8 mouse cellular contexts compared by ENCODE assay signal in the genomic region with DNA sequence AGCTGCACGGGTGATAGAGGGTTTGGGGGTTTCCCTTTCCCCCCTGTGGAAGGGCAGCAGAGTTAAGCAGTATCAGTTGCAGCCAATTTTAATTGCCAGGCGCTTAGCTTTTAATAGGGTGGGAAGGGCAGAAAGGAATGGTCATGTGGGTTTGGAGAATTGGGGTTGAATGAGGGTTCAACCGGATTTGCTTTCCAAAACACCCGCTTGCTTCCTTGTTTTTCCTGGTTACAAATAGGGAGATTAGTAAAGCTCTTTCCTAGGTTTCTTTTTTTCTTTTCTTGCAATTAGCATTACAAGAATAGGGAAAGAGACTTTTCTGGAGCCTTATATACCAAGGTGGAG. TPM values are rescaled to one million over a fixed set of nuclear protein-coding genes. Genes with fewer than 3 reads are reported as not detected.
DNase-seq lines count a peak whose midpoint lies in the region; ATAC-seq and TF ChIP-seq lines count a peak whose summit lies in the region.

No protein-coding gene starts in this region.

- peak overlapping the region; percentile 83 for H3K4me3 ChIP-seq in gastrocnemius, adult 2 months
- peak overlapping the region; percentile 98 for H3K4me3 ChIP-seq in forebrain, postnatal 0 days (ENCODE audit: low read depth, low read length)
- H3K4me3 ChIP-seq in liver, embryonic 15.5 days (replicated peaks), result peak overlapping the region; percentile 93

- DNase-seq in gastrocnemius, adult 2 months, result no peak
- no peak for DNase-seq in gastrocnemius, postnatal 4 days (ENCODE audit: low spot score in 2 of 2)
- DNase-seq in ES-CJ7 (ENCODE audit: low read depth, low spot score), result peak; percentile 64
- no peak for DNase-seq in forebrain, postnatal 0 days
- DNase-seq in frontal cortex, postnatal 25 days (ENCODE audit: low spot score in 2 of 2), result no peak
- no peak for DNase-seq in layer of hippocampus, adult 9-11 months
- no peak for DNase-seq in left cerebral cortex, postnatal 4 days

- no peak for ATAC-seq in forebrain, postnatal 0 days
- no peak for ATAC-seq in liver, embryonic 15.5 days (ENCODE audit: insufficient read depth)

- no peak for TF ChIP-seq CTCF in gastrocnemius, adult 2 months (IDR thresholded peaks at IDR 0.05)
- TF ChIP-seq CTCF in forebrain, postnatal 0 days (IDR thresholded peaks at IDR 0.05; ENCODE audit: low read depth), result no peak

- H3K27ac ChIP-seq in gastrocnemius, adult 2 months, result peak overlapping the region; percentile 97
- peak overlapping the region; percentile 99 for H3K27ac ChIP-seq in forebrain, postnatal 0 days (ENCODE audit: low read depth, low read length)
- peak overlapping the region; percentile 98 for H3K27ac ChIP-seq in liver, embryonic 15.5 days (replicated peaks)

- H3K9ac ChIP-seq in forebrain, postnatal 0 days, result peak overlapping the region; percentile 98
- H3K9ac ChIP-seq in liver, embryonic 15.5 days, result peak overlapping the region; percentile 85

- intact Hi-C loops in gastrocnemius, adult 2 months (cut with DNase I), result no loop called here
- intact Hi-C loops in left cerebral cortex, postnatal 4 days (cut with DNase I), result no loop called here

- no peaks in the 10 kb centered on the region for H3K9me3 ChIP-seq in forebrain, postnatal 0 days (ENCODE audit: low read length)
- no peaks in the 10 kb centered on the region for H3K9me3 ChIP-seq in liver, embryonic 15.5 days (replicated peaks)

- H3K36me3 ChIP-seq in forebrain, postnatal 0 days (ENCODE audit: insufficient read depth), result peaks cover 3% of the 10 kb centered on the region
- peaks cover 6% of the 10 kb centered on the region; the same call in 1 of the 2 replicates for H3K36me3 ChIP-seq in liver, embryonic 15.5 days (replicated peaks)

- no peaks in the 10 kb centered on the region for H3K27me3 ChIP-seq in forebrain, postnatal 0 days (ENCODE audit: insufficient read depth, low read length)
- no peaks in the 10 kb centered on the region for H3K27me3 ChIP-seq in liver, embryonic 15.5 days

- H3K4me1 ChIP-seq in forebrain, postnatal 0 days (ENCODE audit: insufficient read depth), result peaks cover 23% of the 10 kb centered on the region
- H3K4me1 ChIP-seq in liver, embryonic 15.5 days (replicated peaks), result peaks cover 48% of the 10 kb centered on the region

- 0% methylated on average over 4 of the region's 4 CpGs for WGBS in forebrain, postnatal 0 days
- 1% methylated on average over 4 of the region's 4 CpGs for WGBS in liver, embryonic 15.5 days (ENCODE audit: insufficient replicate concordance)

- H3K4me2 ChIP-seq in forebrain, postnatal 0 days (ENCODE audit: low read depth), result peak overlapping the region; percentile 74
- peak overlapping the region; percentile 78 for H3K4me2 ChIP-seq in liver, embryonic 15.5 days

RNA-seq across cellular contexts. Expression of a gene that starts 1.2 kb away (rescaled TPM):
- 10 to 100 TPM; 32.4 to 35.5 TPM for total RNA-seq in gastrocnemius, adult 2 months (2021)
- total RNA-seq in gastrocnemius, postnatal 4 days (2021), result 10 to 100 TPM; 33.5 to 33.6 TPM
- 22.5 and 31.1 TPM in 2 replicates for total RNA-seq in forebrain, postnatal 0 days (2014; rRNA removed)
- 42.2 and 44.6 TPM in 2 replicates for polyA plus RNA-seq in forebrain, postnatal 0 days (2015; fragmentation: Nextera tagmentation; extraction: Ambion mirVana)
- 18.6 and 20.1 TPM in 2 replicates for polyA plus RNA-seq in liver, embryonic 15.5 days (2015; fragmentation: Nextera tagmentation; extraction: Ambion mirVana)
- 10 to 100 TPM; 38.4 to 45.9 TPM for total RNA-seq in left cerebral cortex, postnatal 4 days (2021)

RNA-seq across cellular contexts. Expression of a gene that starts 15.3 kb away (rescaled TPM):
- total RNA-seq in gastrocnemius, adult 2 months (2021), result 10 to 100 TPM; 29.4 to 30.4 TPM
- total RNA-seq in gastrocnemius, postnatal 4 days (2021), result 10 to 100 TPM; 22.4 to 24.9 TPM
- 44.9 and 47.6 TPM in 2 replicates for total RNA-seq in forebrain, postnatal 0 days (2014; rRNA removed)
- 42.1 and 48.1 TPM in 2 replicates for polyA plus RNA-seq in forebrain, postnatal 0 days (2015; fragmentation: Nextera tagmentation; extraction: Ambion mirVana)
- polyA plus RNA-seq in liver, embryonic 15.5 days (2015; fragmentation: Nextera tagmentation; extraction: Ambion mirVana), result 33.1 and 39.1 TPM in 2 replicates
- 10 to 100 TPM; 35.3 to 36.8 TPM for total RNA-seq in left cerebral cortex, postnatal 4 days (2021)

RNA-seq across cellular contexts. Expression of a gene that starts 15.3 kb away (rescaled TPM):
- 100 to 1,000 TPM in 1 of 2 experiments, 10 to 100 TPM in 1; 93.2 to 101 TPM for total RNA-seq in gastrocnemius, adult 2 months (2021)
- total RNA-seq in gastrocnemius, postnatal 4 days (2021), result 100 to 1,000 TPM in 1 of 2 experiments, 10 to 100 TPM in 1; 97.9 to 112 TPM
- 18.2 and 27.0 TPM in 2 replicates for total RNA-seq in forebrain, postnatal 0 days (2014; rRNA removed)
- polyA plus RNA-seq in forebrain, postnatal 0 days (2015; fragmentation: Nextera tagmentation; extraction: Ambion mirVana), result 143 and 146 TPM in 2 replicates
- 32.8 and 37.5 TPM in 2 replicates for polyA plus RNA-seq in liver, embryonic 15.5 days (2015; fragmentation: Nextera tagmentation; extraction: Ambion mirVana)
- 100 to 1,000 TPM; 112 to 125 TPM for total RNA-seq in left cerebral cortex, postnatal 4 days (2021)

RNA-seq across cellular contexts. Expression of a gene that starts 30.4 kb away (rescaled TPM):
- total RNA-seq in gastrocnemius, adult 2 months (2021), result not detected
- under 1 TPM; 0.74 to 0.83 TPM for total RNA-seq in gastrocnemius, postnatal 4 days (2021)
- 4.3 and 5.0 TPM in 2 replicates for total RNA-seq in forebrain, postnatal 0 days (2014; rRNA removed)
- polyA plus RNA-seq in forebrain, postnatal 0 days (2015; fragmentation: Nextera tagmentation; extraction: Ambion mirVana), result 5.1 and 6.9 TPM in 2 replicates
- 0.21 and 0.33 TPM in 2 replicates for polyA plus RNA-seq in liver, embryonic 15.5 days (2015; fragmentation: Nextera tagmentation; extraction: Ambion mirVana)
- total RNA-seq in left cerebral cortex, postnatal 4 days (2021), result 1 to 10 TPM; 4.4 to 4.8 TPM

RNA-seq across cellular contexts. Expression of a gene that starts 35.4 kb away (rescaled TPM):
- total RNA-seq in gastrocnemius, adult 2 months (2021), result 10 to 100 TPM; 84.3 to 93.2 TPM
- total RNA-seq in gastrocnemius, postnatal 4 days (2021), result 10 to 100 TPM; 88.1 to 89.8 TPM
- 96.6 and 123 TPM in 2 replicates for total RNA-seq in forebrain, postnatal 0 days (2014; rRNA removed)
- 133 and 150 TPM in 2 replicates for polyA plus RNA-seq in forebrain, postnatal 0 days (2015; fragmentation: Nextera tagmentation; extraction: Ambion mirVana)
- polyA plus RNA-seq in liver, embryonic 15.5 days (2015; fragmentation: Nextera tagmentation; extraction: Ambion mirVana), result 40.6 and 41.4 TPM in 2 replicates
- total RNA-seq in left cerebral cortex, postnatal 4 days (2021), result 10 to 100 TPM; 91.2 to 93.4 TPM
